Mouse (Mus musculus): ENCODE results near the gene Dmwd. TPM values are rescaled to one million over a fixed set of nuclear protein-coding genes. Genes with fewer than 3 reads are reported as not detected.

The Dmwd gene
- total and polyA plus RNA-seq, 3 experiments = 18.3 to 70.3 (median 51.5) TPM

GRCm38 (mm10) chr7:19109565-19109964 lies 33.5 kb downstream of the Dmwd start:
- peaks cover 0 to 3% of the 10 kb centered on the region in 2 experiments; a peak in 2 of 4 replicates for H3K4me1 ChIP-seq (ENCODE audit: control insufficient read depth in 1 of 2, insufficient read depth in 2 of 2, low read length in 2 of 2)
- no peak overlapping the region for H3K4me3 ChIP-seq (ENCODE audit: control insufficient read depth in 1 of 2, insufficient read depth in 1 of 2, low read depth in 2 of 2, low read length in 2 of 2)
- H3K9ac ChIP-seq (ENCODE audit: control insufficient read depth, low read depth, low read length, poor library complexity, severe bottlenecking) = no peak overlapping the region
- no peaks in the 10 kb centered on the region for H3K9me3 ChIP-seq (replicated peaks; ENCODE audit: insufficient read depth, low read length)
- H3K27me3 ChIP-seq (ENCODE audit: control insufficient read depth in 1 of 2, insufficient read depth in 2 of 2, low read length in 2 of 2) = peaks cover 0 to 3% of the 10 kb centered on the region in 2 experiments; a peak in 1 of 4 replicates
- peaks cover 0 to 2% of the 10 kb centered on the region in 2 experiments; a peak in 1 of 4 replicates for H3K36me3 ChIP-seq (ENCODE audit: control insufficient read depth in 1 of 2, insufficient read depth in 2 of 2, low read length in 2 of 2)
- no peaks in the 10 kb centered on the region for H3K79me2 ChIP-seq (ENCODE audit: control insufficient read depth, insufficient read depth, low read length, poor library complexity)
- TF ChIP-seq ZKSCAN1 (IDR thresholded peaks at IDR 0.05; ENCODE audit: low read depth, low read length) (no peak), TCF12 (IDR thresholded peaks at IDR 0.05; ENCODE audit: low read depth, low read length) (no peak), JUND (IDR thresholded peaks at IDR 0.05; ENCODE audit: low read depth, low read length) (no peak), HCFC1 (IDR thresholded peaks at IDR 0.05; ENCODE audit: low read depth, low read length) (no peak), GATA1 (IDR thresholded peaks at IDR 0.05; ENCODE audit: low read depth, low read length) (no peak), CHD1 (IDR thresholded peaks at IDR 0.05; ENCODE audit: low read depth, low read length) (no peak), MYC (IDR thresholded peaks at IDR 0.05; ENCODE audit: low read depth, low read length) (no peak), BHLHE40 (IDR thresholded peaks at IDR 0.05; ENCODE audit: borderline replicate concordance, low read depth, low read length) (no peak), ZMIZ1 (IDR thresholded peaks at IDR 0.05; ENCODE audit: low read depth, low read length) (no peak), POLR2A (IDR thresholded peaks at IDR 0.05; ENCODE audit: control insufficient read depth in 1 of 2, insufficient read depth in 1 of 2, low read depth in 1 of 2, low read length in 2 of 2, poor library complexity in 1 of 2) (no peak), TBP (IDR thresholded peaks at IDR 0.05; ENCODE audit: low read depth, low read length) (no peak), MAFK (IDR thresholded peaks at IDR 0.05; ENCODE audit: borderline replicate concordance, low read depth, low read length) (no peak), MAX (IDR thresholded peaks at IDR 0.05; ENCODE audit: low read length) (no peak)
- no peak overlapping the region for H3K27ac ChIP-seq (ENCODE audit: control insufficient read depth, low read depth, low read length)
- no peak for DNase-seq (ENCODE audit: low read depth, low spot score)

GRCm38 (mm10) chr7:19118028-19118771 lies 42.2 kb downstream of the Dmwd start, which contains the start of gene Gm4969:
TSS of gene Gm4969 (minus strand) at chr7:19118368.
- H3K9ac ChIP-seq (ENCODE audit: control insufficient read depth, low read depth, low read length, poor library complexity, severe bottlenecking) = 0 out of 2 replicates have a peak within 1 kb of the TSS, but pooled peaks have one; percentile 22
- H3K27ac ChIP-seq (ENCODE audit: control insufficient read depth, low read depth, low read length) = no peak within 1 kb of the TSS
- peaks cover 0 to 11% of the 10 kb centered on the region in 2 experiments; a peak in 2 of 4 replicates for H3K36me3 ChIP-seq (ENCODE audit: control insufficient read depth in 1 of 2, insufficient read depth in 2 of 2, low read length in 2 of 2)
- H3K27me3 ChIP-seq (ENCODE audit: control insufficient read depth in 1 of 2, insufficient read depth in 2 of 2, low read length in 2 of 2) = no peaks in the 10 kb centered on the region
- H3K79me2 ChIP-seq (ENCODE audit: control insufficient read depth, insufficient read depth, low read length, poor library complexity) = peaks cover 16% of the 10 kb centered on the region
- H3K4me1 ChIP-seq (ENCODE audit: control insufficient read depth in 1 of 2, insufficient read depth in 2 of 2, low read length in 2 of 2) = peaks cover 2 to 9% of the 10 kb centered on the region in 2 experiments; a peak in 3 of 4 replicates
- TF ChIP-seq TBP (IDR thresholded peaks at IDR 0.05; ENCODE audit: low read depth, low read length) (no peak), HCFC1 (IDR thresholded peaks at IDR 0.05; ENCODE audit: low read depth, low read length) (no peak)
- H3K4me3 ChIP-seq (ENCODE audit: control insufficient read depth in 1 of 2, insufficient read depth in 1 of 2, low read depth in 2 of 2, low read length in 2 of 2) = no peak within 1 kb of the TSS
- no peaks in the 10 kb centered on the region for H3K9me3 ChIP-seq (replicated peaks; ENCODE audit: insufficient read depth, low read length)
- no peak for DNase-seq (ENCODE audit: low read depth, low spot score)

Data from MEL (cell line).